Mouse (Mus musculus) urinary bladder, postnatal 10 days (tissue): ENCODE measurements around the gene Vpreb3.

Experiments
- DNase-seq: peaks from one replicate; pipeline ENCODE4 v3.0.0; 2022; ENCODE audit warnings: low spot score

Gene Vpreb3

GRCm38 (mm10) chr10:75932081-75932678, 10.7 kb upstream of the Vpreb3 start:
- no peak for DNase-seq

GRCm38 (mm10) chr10:75932891-75933290, 10.0 kb upstream of the Vpreb3 start, which contains the start of gene Chchd10:
TSS of gene Chchd10 (plus strand) at chr10:75933130.
- no peak for DNase-seq

GRCm38 (mm10) chr10:75934991-75935390, 7.9 kb upstream of the Vpreb3 start:
- DNase-seq: no peak

DNA sequence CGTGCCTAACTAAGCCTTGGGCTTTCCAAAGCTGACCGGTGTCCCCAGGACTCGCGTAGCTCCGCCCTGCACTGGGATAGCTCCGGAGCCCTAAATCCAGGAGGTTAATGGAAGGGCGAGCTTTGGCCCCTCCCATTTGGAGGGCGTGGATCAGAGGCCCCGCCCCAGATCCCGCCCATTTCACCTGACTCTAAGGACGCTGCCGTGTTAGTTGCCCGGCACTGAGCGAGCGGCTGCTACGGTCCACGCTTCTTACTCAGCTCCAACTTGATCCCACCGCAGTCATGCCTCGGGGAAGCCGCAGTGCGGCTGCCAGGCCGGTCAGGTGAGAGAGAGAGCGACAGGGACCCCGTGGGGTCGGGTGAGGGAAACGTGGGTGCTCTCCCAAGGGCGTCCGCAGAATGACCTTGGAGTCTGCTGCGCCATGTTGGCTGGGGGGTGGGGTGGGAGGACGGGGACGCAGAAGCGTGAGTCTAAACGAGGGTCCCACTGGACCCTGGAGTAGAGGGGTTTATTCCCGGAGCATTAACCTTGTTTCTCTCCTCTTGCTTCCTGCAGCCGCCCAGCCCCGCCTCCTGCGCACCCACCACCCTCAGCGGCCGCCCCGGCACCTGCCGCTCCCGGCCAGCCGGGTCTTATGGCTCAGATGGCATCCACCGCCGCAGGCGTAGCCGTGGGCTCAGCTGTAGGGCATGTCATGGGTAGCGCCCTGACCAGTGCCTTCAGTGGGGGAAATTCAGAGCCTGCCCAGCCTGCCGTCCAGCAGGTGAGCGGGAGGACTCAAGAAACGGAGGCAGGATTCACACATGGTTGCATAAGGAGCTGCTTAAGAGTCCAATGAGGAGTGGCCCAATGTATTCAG, 6.9 kb upstream of the Vpreb3 start, which contains the start of gene Mmp11:
Mmp11 (minus strand) TSS at position 817 of the 862 bp plus-strand sequence.
- DNase-seq: no peak

DNA sequence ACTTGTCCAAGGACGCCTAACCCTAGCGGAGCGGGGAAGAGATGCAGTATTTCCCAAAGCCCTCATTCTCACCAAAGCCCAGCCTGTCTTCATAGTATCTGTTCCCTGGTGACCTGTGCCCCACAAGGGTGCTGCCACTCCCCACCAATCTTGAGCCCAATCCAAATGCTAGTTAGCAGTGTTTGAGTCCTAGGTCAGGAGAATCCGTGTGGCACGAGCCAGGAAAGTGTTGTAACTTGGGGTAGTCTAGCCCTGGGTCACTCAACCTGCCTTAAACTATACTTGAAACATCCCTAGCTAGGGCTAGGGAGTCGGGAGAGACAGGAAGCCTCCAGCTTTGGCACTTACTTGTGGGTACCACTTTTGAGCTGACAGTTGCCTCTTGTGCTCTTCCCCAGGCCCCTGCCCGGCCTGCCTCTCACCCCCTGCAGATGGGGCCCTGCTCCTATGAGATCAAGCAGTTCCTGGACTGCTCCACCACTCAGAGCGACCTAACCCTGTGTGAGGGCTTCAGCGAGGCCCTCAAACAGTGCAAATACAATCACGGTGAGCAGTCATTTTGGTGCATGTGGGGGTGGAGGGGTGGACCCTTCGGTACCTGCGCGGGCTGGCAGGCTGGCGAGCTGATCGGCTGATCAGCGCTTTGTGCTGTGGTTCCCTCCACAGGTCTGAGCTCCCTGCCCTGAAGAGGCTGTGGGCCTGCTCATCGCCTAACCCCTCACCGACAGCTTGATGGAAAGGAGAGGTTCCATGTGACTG, 5.8 kb upstream of the Vpreb3 start:
- DNase-seq: no peak

DNA sequence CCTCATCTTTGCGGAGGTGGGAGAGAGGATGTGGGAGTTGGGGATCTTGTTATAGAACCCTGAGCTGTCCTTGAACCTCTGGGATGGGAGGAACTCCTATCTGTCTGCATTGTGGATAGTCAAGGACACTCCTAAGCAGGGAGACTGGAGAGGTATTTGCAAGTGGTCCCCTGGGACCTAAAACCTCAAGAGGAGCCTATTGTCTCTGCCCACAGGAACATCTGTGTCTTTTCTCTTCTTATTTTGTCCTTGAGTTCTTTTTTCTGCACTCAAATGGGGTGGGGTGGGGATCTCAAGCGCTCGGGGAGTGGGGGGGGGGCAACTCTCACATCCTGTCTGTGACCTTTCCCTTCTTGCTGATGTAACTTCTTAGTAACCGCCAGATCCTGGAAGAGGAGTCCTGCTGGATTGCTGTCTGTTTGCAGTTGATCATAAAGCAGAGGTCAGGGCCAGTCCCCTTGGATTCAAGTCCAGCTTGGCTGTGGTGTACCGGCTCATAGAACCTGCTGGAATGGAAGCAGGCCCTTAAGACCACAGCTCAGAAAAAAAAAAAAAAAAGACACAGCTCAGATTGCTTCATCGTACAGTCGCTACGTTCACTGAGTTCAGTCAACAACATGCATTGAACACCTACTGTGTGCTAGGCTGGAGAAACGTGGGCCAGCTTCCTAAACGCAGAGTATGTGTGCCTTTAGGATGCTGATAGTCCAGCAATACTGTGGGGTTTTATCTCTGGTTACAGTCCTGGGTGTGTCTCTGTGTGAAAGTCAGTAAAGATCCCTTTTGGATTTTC, 4.8 kb upstream of the Vpreb3 start:
- no peak for DNase-seq

DNA sequence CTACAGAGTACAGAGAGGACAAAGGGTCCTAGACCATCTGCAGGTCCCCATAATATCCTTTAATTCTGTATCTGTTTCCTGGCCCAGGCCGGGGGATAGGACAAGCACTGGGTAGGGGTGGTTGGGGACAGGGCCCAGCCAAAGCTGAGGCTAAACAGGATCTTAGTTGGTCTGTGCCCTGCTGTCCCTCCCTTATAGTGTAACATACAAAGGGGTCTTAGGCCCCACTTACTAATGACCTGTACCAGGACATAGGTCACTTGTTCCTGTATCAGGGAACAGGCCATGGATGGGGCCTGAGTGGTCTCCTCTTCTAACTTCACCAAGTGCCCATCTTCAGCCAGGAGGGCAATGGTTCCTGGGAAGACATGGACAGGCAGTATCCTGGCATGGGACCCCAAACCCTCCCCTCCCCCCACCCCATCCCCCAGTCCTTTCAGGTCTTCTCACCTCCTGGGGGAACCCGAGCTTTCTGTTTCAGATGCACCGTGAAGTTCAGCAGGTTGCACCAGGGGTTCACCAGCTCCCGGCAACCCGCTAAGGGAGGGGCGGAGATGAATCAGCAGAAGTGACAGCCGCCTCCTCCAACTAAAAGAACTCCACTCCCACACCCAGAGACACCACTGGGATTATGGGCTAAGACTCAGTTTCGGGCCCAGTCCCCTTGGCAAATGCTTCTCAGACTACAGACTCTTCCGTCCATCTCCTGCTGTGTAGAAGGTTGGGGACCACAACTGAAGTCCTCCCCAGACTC, 3.2 kb upstream of the Vpreb3 start:
- no peak for DNase-seq

DNA sequence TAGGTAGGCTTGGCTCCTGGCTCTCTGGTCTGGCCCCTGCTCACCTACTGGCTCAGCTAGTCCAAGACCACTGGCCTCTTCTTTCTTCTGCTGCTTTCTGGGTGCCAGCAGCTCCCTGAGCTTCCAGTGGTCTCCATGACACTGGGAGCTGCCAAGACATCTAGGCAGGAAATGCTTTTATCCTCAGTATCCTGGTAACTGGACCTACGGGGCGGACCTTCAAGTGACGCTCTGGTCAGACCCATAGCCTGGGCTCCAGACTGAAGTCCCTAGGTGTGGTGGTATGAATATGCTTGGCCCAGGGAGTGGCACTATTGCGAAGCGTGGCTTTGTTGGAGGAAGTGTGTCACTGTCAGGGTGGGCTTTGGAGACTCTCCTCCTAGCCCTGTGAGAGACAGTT, 2.3 kb upstream of the Vpreb3 start, which contains the start of gene Gm867:
Gm867 (minus strand) TSS at position 153 of the 400 bp plus-strand sequence.
- no peak for DNase-seq

- DNase-seq: no peak
Observed at GRCm38 (mm10) chr10:75941042-75941824, 1.6 kb upstream of the Vpreb3 start.

DNA sequence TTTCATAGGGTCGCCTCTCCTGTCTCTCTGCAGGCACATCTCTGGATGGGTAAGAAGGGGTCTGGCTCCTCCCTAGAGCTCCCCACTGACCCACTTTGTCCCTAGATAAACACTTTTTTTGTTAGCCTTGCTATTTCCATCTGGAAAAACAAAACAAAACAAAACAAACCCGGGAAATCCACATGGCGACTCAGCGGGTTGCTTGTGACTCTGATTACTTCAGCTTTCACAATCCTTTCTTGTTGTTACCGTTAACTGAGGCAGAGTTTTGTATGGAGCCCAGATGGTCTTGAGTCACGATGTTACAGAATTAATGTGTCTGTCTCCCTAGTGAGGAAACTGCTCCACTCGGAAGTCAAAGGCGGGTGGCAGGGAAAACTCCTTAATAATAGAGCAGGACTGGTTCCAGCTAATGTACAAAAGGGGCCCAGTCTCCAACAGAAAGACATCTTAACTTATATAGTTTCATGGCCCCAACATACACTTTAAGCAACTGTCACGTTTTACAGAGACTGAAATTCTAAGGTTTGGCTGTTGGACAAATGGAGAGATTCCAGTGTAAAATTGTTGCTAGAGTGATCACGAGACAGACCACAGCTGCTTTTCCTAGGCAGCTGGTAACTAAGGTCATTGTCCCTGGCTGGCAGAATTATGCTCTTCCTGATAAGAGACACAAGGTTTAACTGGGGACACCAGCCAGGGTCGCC, 1.4 kb downstream of the Vpreb3 start:
- no peak for DNase-seq

GRCm38 (mm10) chr10:75945213-75945612, 2.4 kb downstream of the Vpreb3 start:
- no peak for DNase-seq

DNA sequence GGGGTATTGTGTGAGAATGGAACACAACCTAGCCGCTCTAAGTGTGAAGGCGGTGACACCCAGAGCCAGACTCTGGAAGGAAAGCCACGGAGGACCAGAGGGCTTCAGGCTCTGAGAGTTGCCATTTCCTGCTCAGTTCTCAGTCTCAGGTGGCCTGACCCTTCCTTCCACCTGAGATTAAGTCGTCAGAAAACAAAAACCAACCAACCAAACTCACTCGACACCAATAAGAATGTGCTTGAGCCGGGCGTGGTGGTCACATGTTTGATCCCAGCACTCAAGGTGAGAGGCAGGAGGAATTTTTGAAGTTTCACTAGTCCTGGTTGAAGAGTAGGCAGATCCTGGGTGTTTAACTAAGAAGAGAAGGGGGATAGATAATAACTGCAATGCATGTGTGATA, 3.0 kb downstream of the Vpreb3 start:
- DNase-seq: no peak

- no peak for DNase-seq
Observed at GRCm38 (mm10) chr10:75948079-75948478, 5.2 kb downstream of the Vpreb3 start.

- DNase-seq: no peak
Observed at GRCm38 (mm10) chr10:75949053-75950045, 6.5 kb downstream of the Vpreb3 start.

DNA sequence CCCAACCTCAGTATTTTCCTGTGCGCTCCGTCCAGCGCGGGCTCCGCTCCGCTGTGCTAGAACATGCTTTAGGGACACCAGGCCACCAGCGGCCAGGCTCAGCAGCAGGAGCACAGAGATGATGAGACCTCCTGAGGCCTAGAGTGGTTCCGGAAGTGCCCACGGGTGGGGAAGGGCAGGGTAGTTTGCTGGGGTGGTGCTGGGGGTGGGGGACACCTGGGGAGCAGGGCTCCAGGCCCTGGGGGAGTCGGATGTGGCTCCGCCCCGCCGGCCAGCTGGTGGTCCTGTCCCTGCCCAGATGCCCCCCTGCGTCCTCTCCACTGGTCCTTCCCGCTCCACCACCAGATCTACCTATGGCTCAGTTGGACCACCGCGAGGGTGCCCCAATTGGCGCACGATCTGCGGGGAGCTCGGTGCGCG, 7.9 kb downstream of the Vpreb3 start:
- DNase-seq: no peak

- no peak for DNase-seq
Observed at GRCm38 (mm10) chr10:75951424-75952050, 8.7 kb downstream of the Vpreb3 start.

DNA sequence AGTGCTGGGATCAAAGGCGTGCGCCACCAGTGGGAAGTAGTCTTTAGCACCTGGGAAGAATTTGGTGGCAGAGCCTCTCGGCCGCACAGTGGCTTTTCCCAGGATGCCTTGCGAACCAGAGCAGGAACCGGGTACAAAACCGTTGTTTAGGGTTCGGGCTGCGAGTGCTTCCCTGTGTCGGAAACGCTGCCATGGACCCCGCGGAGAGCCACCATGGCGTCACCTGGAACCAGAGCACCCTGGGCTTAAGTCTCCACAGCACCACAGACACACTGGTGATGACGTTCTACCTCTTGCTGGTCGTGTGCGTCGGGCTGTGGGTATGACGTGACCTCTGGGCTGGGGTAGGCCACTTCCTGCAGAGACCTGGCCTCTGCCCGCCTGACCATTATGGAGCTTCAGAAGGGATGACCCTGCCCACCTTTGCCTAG, 11.5 kb downstream of the Vpreb3 start, which contains the start of gene Gm5134:
Gm5134 (plus strand) TSS at position 134 of the 431 bp plus-strand sequence.
- no peak for DNase-seq

DNA sequence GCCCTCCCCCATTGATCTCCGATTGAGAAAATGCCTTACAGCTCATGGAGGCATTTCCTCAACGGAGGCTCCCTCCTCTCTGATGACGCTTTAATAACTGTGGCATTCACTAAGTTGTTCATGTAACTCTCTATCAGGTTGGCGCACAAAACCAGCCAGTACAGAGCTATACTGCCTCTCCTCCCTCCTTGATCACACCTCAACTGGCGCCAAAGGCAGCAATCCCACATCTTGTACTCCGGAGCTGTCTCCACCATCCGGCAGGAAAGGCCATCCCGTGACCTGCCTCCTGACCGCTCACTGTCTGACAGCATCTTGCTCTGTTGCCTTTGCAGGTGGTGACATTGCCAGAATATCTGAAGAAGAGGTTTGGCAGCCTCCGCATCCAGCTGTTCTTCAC, 31.0 kb downstream of the Vpreb3 start:
- DNase-seq: no peak
